Mouse (Mus musculus): ENCODE results near the gene Dbh.

- TF ChIP-seq CTCF (IDR thresholded peaks at IDR 0.05; ENCODE audit: borderline replicate concordance, insufficient read depth, low read depth, low read length) = no peak
- no peak for TF ChIP-seq POLR2A (IDR thresholded peaks at IDR 0.05; ENCODE audit: borderline replicate concordance, insufficient read depth, low read length)
Measured at GRCm38 (mm10) chr2:27183734-27184133, 18.7 kb downstream of the Dbh start.
